Mouse (Mus musculus): ENCODE data around the gene Ubac2. TPM values are rescaled to one million over a fixed set of nuclear protein-coding genes. Genes with fewer than 3 reads are reported as not detected.
"Not testable (repeated sequence)": the region's sequence is repeated elsewhere in the genome, so short reads cannot be mapped to it uniquely, and the experiment has no call there.

The Ubac2 gene
- polyA plus RNA-seq, 1 experiment, result 19.1 TPM

GRCm38 (mm10) chr14:122060642-122061041 lies 182.2 kb downstream of the Ubac2 start:
- Histone ChIP-seq H3K4me3 (ENCODE audit: insufficient read depth, low read depth, low read length) (no peak overlapping the region), H3K4me1 (ENCODE audit: control insufficient read depth, insufficient read depth, insufficient read length, low read length) (no peaks in the 10 kb centered on the region), H3K27ac (replicated peaks; ENCODE audit: low read depth, low read length) (no peak overlapping the region)

GRCm38 (mm10) chr14:122061376-122061775 lies 183.0 kb downstream of the Ubac2 start:
- no peak overlapping the region for H3K27ac ChIP-seq (replicated peaks; ENCODE audit: low read depth, low read length)
- H3K4me1 ChIP-seq (ENCODE audit: control insufficient read depth, insufficient read depth, insufficient read length, low read length), result no peaks in the 10 kb centered on the region
- no peak overlapping the region for H3K4me3 ChIP-seq (ENCODE audit: insufficient read depth, low read depth, low read length)

DNA sequence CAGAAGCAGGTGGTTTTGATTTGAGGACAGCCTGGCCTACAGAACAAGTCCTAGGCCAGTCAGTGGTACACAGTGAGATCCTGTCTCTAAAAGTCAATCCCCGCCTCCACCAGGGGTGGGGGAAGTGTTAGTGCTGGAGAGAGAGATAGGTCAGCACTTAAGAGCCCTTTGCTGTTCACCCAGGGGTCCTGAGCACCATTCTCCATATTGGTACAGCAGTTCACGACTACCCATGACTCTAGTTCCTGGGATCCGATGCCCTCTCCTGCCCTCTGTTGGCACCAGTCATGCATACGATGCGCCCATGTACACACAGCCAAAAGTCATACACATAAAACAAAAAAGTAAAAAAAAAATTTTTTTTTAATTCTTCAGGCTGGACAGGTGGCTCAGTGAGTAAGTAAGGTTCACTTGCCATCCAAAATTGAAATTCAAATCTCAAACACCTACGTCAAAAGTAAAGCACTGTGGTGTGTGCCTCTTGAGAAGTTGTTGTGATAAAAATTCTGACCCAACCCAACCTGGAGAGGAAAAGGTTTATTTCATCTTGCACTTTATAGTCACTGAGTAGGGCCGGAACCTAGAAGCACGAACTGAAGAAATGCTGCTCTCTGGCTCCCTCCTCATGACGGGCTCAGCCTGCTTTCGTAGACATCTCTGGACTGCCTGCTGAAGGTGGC lies 184.1 kb downstream of the Ubac2 start:
- no peaks in the 10 kb centered on the region for H3K4me1 ChIP-seq (ENCODE audit: control insufficient read depth, insufficient read depth, insufficient read length, low read length)
- H3K27ac ChIP-seq (replicated peaks; ENCODE audit: low read depth, low read length), result no peak overlapping the region
- H3K4me3 ChIP-seq (ENCODE audit: insufficient read depth, low read depth, low read length), result no peak overlapping the region

DNA sequence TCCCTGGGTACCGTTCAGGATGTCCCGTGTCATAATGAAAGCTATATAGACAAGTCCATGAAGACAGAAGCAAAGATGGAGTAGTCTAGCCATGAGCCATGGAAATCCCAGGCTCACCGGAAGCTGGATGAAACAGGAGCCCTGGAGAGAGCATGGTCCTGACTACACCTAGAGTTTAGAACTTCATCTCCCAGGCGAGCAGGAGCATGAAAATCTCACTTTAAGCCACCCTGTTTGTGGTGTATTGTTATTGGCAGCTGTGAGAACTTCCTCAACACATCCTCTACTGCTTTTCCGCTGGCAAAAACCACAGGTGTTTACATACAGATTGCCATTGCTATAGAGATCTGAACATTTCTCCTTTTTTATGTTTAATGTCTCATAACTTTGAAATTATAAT lies 185.2 kb downstream of the Ubac2 start:
- Histone ChIP-seq H3K27ac (replicated peaks; ENCODE audit: low read depth, low read length) (no peak overlapping the region), H3K4me3 (ENCODE audit: insufficient read depth, low read depth, low read length) (no peak overlapping the region), H3K4me1 (ENCODE audit: control insufficient read depth, insufficient read depth, insufficient read length, low read length) (no peaks in the 10 kb centered on the region)

GRCm38 (mm10) chr14:122064519-122064918 lies 186.1 kb downstream of the Ubac2 start:
- Histone ChIP-seq H3K27ac (replicated peaks; ENCODE audit: low read depth, low read length) (no peak overlapping the region), H3K4me3 (ENCODE audit: insufficient read depth, low read depth, low read length) (no peak overlapping the region), H3K4me1 (ENCODE audit: control insufficient read depth, insufficient read depth, insufficient read length, low read length) (no peaks in the 10 kb centered on the region)

DNA sequence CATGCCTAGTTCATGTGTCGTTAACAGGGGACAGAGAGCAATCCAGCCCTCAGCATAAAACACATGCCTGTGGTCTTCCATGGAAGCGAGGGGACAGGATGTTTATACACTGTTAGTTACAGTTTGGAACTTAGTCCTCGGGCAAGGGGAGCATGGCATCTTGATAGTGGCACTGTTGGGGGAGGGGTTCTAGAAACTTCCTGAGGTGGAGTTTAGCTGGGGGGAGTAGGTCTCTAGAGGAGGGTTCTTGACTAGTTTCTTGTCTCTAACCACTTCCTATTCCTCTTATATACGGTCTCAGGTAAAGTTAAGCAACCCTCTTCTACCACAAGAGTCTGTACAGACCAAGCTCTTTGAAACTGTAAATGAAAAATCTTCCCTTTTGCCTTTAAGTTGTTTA lies 187.8 kb downstream of the Ubac2 start:
- H3K4me1 ChIP-seq (ENCODE audit: control insufficient read depth, insufficient read depth, insufficient read length, low read length), result no peaks in the 10 kb centered on the region
- H3K27ac ChIP-seq (replicated peaks; ENCODE audit: low read depth, low read length), result no peak overlapping the region
- no peak overlapping the region for H3K4me3 ChIP-seq (ENCODE audit: insufficient read depth, low read depth, low read length)

- H3K4me1 ChIP-seq (ENCODE audit: control insufficient read depth, insufficient read depth, insufficient read length, low read length); H3K27ac ChIP-seq (replicated peaks; ENCODE audit: low read depth, low read length); H3K4me3 ChIP-seq (ENCODE audit: insufficient read depth, low read depth, low read length): not testable (repeated sequence)
Measured at GRCm38 (mm10) chr14:122068036-122068435, 189.6 kb downstream of the Ubac2 start.

- H3K4me1 ChIP-seq (ENCODE audit: control insufficient read depth, insufficient read depth, insufficient read length, low read length), result no peaks in the 10 kb centered on the region
- no peak overlapping the region for H3K4me3 ChIP-seq (ENCODE audit: insufficient read depth, low read depth, low read length)
- no peak overlapping the region for H3K27ac ChIP-seq (replicated peaks; ENCODE audit: low read depth, low read length)
Measured at GRCm38 (mm10) chr14:122068801-122069695, 190.6 kb downstream of the Ubac2 start.

DNA sequence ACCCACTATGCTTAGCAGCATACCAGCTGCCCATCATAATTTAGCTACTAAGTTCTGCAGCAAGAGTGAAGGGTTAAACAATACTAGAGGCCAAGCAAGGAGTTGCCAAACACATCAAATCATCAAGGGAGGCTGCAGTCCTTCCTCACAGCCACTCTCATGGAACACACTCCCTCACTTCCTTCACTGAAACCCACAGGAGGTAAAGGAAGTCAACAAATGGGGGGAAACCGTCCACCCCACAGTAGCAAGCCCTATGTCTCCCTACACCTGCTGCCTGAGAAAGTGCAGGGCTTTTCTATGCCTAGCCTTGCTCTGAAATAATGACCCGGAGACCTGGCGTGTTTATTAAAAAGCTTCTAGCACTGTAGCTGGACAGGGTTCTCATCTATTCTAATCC lies 191.5 kb downstream of the Ubac2 start:
- Histone ChIP-seq H3K4me1 (ENCODE audit: control insufficient read depth, insufficient read depth, insufficient read length, low read length) (no peaks in the 10 kb centered on the region), H3K27ac (replicated peaks; ENCODE audit: low read depth, low read length) (no peak overlapping the region), H3K4me3 (ENCODE audit: insufficient read depth, low read depth, low read length) (no peak overlapping the region)

Other genes starting within 250 kb of the Ubac2 start
- gene Dock9, start 80.8 kb upstream of the Ubac2 start, polyA plus RNA-seq (2012; ENCODE audit: insufficient read depth, insufficient read length, missing spikeins), result 9.4 and 15.4 TPM in 2 replicates
- gene Gpr18, start 37.2 kb downstream of the Ubac2 start, polyA plus RNA-seq (2012; ENCODE audit: insufficient read depth, insufficient read length, missing spikeins), result not detected in 2 replicates
- gene Gpr183, start 86.6 kb downstream of the Ubac2 start, polyA plus RNA-seq (2012; ENCODE audit: insufficient read depth, insufficient read length, missing spikeins), result 1.3 TPM in 2 replicates
- gene Timm8a2, start 156.1 kb downstream of the Ubac2 start, polyA plus RNA-seq (2012; ENCODE audit: insufficient read depth, insufficient read length, missing spikeins), result not detected in 2 replicates
- 47.6 and 48.6 TPM in 2 replicates for gene Tm9sf2, start 228.4 kb downstream of the Ubac2 start, polyA plus RNA-seq (2012; ENCODE audit: insufficient read depth, insufficient read length, missing spikeins)

All from brown adipose tissue, adult 24 weeks (tissue).